Mouse (Mus musculus): ENCODE results near the gene Tmem262. TPM values are rescaled to one million over a fixed set of nuclear protein-coding genes. Genes with fewer than 3 reads are reported as not detected.

The Tmem262 gene
- polyA plus RNA-seq, 1 experiment from 2014 or later = not detected

- WGBS (ENCODE audit: missing documents) = 81% methylated on average over 6 of the region's 6 CpGs
- no peak overlapping the region for H3K4me3 ChIP-seq (ENCODE audit: inconsistent target)
- H3K27ac ChIP-seq = no peak overlapping the region
- H3K79me2 ChIP-seq (ENCODE audit: inconsistent target) = no peaks in the 10 kb centered on the region
- no peaks in the 10 kb centered on the region for H3K36me3 ChIP-seq (ENCODE audit: inconsistent target)
Measured at GRCm38 (mm10) chr19:6102169-6102853, 22.5 kb downstream of the Tmem262 start.

- Histone ChIP-seq H3K36me3 (ENCODE audit: inconsistent target) (no peaks in the 10 kb centered on the region), H3K4me3 (ENCODE audit: inconsistent target) (no peak overlapping the region), H3K27ac (no peak overlapping the region), H3K79me2 (ENCODE audit: inconsistent target) (no peaks in the 10 kb centered on the region)
- 94% methylated on average over 4 of the region's 4 CpGs for WGBS (ENCODE audit: missing documents)
Measured at GRCm38 (mm10) chr19:6104476-6104875, 24.6 kb downstream of the Tmem262 start.

GRCm38 (mm10) chr19:6105586-6105985 is 25.8 kb downstream of the Tmem262 start, which contains the start of gene Naaladl1:
TSS of gene Naaladl1 (plus strand) at chr19:6105782.
- WGBS (ENCODE audit: missing documents) = 95% methylated on average over 7 of the region's 7 CpGs
- no peaks in the 10 kb centered on the region for H3K79me2 ChIP-seq (ENCODE audit: inconsistent target)
- H3K36me3 ChIP-seq (ENCODE audit: inconsistent target) = no peaks in the 10 kb centered on the region
- no peak within 1 kb of the TSS for H3K4me3 ChIP-seq (ENCODE audit: inconsistent target)
- H3K27ac ChIP-seq = no peak within 1 kb of the TSS

- Histone ChIP-seq H3K79me2 (ENCODE audit: inconsistent target) (peaks cover 12% of the 10 kb centered on the region; the same call in 1 of the 2 replicates), H3K36me3 (ENCODE audit: inconsistent target) (peaks cover 7% of the 10 kb centered on the region; the same call in 1 of the 2 replicates), H3K4me3 (ENCODE audit: inconsistent target) (no peak overlapping the region), H3K27ac (no peak overlapping the region)
- 89% methylated on average over 6 of the region's 6 CpGs for WGBS (ENCODE audit: missing documents)
Measured at GRCm38 (mm10) chr19:6113116-6113515, 33.3 kb downstream of the Tmem262 start.

GRCm38 (mm10) chr19:6116113-6116850 is 36.4 kb downstream of the Tmem262 start:
- WGBS (ENCODE audit: missing documents) = 88% methylated on average over 15 of the region's 15 CpGs
- Histone ChIP-seq H3K79me2 (ENCODE audit: inconsistent target) (peaks cover 12% of the 10 kb centered on the region; the same call in 1 of the 2 replicates), H3K4me3 (ENCODE audit: inconsistent target) (no peak overlapping the region), H3K36me3 (ENCODE audit: inconsistent target) (peaks cover 7% of the 10 kb centered on the region; the same call in 1 of the 2 replicates), H3K27ac (no peak overlapping the region)

- Histone ChIP-seq H3K4me3 (ENCODE audit: inconsistent target) (peak overlapping the region; percentile 72), H3K27ac (peak overlapping the region; percentile 33), H3K36me3 (ENCODE audit: inconsistent target) (peaks cover 10% of the 10 kb centered on the region; the same call in 1 of the 2 replicates), H3K79me2 (ENCODE audit: inconsistent target) (peaks cover 12% of the 10 kb centered on the region; the same call in 1 of the 2 replicates)
- WGBS (ENCODE audit: missing documents) = 3% methylated on average over 32 of the region's 32 CpGs
Measured at GRCm38 (mm10) chr19:6117346-6117985, 37.6 kb downstream of the Tmem262 start.

- H3K79me2 ChIP-seq (ENCODE audit: inconsistent target) = peaks cover 12% of the 10 kb centered on the region; the same call in 1 of the 2 replicates
- H3K4me3 ChIP-seq (ENCODE audit: inconsistent target) = peak within 1 kb of the TSS; percentile 72
- H3K36me3 ChIP-seq (ENCODE audit: inconsistent target) = peaks cover 10% of the 10 kb centered on the region; the same call in 1 of the 2 replicates
- under 1% methylated on average over 77 of the region's 77 CpGs for WGBS (ENCODE audit: missing documents)
- peak within 1 kb of the TSS; percentile 44 for H3K27ac ChIP-seq
Measured at GRCm38 (mm10) chr19:6117986-6118676, 38.3 kb downstream of the Tmem262 start, which contains the start of gene Sac3d1. TSS of gene Sac3d1 (minus strand) at chr19:6118650.

GRCm38 (mm10) chr19:6118677-6119185 is 38.9 kb downstream of the Tmem262 start:
- 1% methylated on average over 8 of the region's 8 CpGs for WGBS (ENCODE audit: missing documents)
- peak overlapping the region; percentile 45 for H3K4me3 ChIP-seq (ENCODE audit: inconsistent target)
- peaks cover 15% of the 10 kb centered on the region; the same call in 1 of the 2 replicates for H3K36me3 ChIP-seq (ENCODE audit: inconsistent target)
- peaks cover 12% of the 10 kb centered on the region; the same call in 1 of the 2 replicates for H3K79me2 ChIP-seq (ENCODE audit: inconsistent target)
- H3K27ac ChIP-seq = peak overlapping the region; percentile 44

- Histone ChIP-seq H3K27ac (no peak overlapping the region), H3K79me2 (ENCODE audit: inconsistent target) (peaks cover 10% of the 10 kb centered on the region; the same call in 1 of the 2 replicates), H3K4me3 (ENCODE audit: inconsistent target) (no peak overlapping the region), H3K36me3 (ENCODE audit: inconsistent target) (peaks cover 10% of the 10 kb centered on the region; the same call in 1 of the 2 replicates)
- 93% methylated on average over 15 of the region's 19 CpGs for WGBS (ENCODE audit: missing documents)
Measured at GRCm38 (mm10) chr19:6121761-6122160, 41.9 kb downstream of the Tmem262 start.

GRCm38 (mm10) chr19:6123330-6123729 is 43.5 kb downstream of the Tmem262 start:
- Histone ChIP-seq H3K79me2 (ENCODE audit: inconsistent target) (peaks cover 6% of the 10 kb centered on the region; the same call in 1 of the 2 replicates), H3K27ac (no peak overlapping the region), H3K36me3 (ENCODE audit: inconsistent target) (peaks cover 10% of the 10 kb centered on the region; the same call in 1 of the 2 replicates), H3K4me3 (ENCODE audit: inconsistent target) (no peak overlapping the region)
- WGBS (ENCODE audit: missing documents) = 95% methylated on average over 8 of the region's 8 CpGs

- peaks cover 6% of the 10 kb centered on the region; the same call in 1 of the 2 replicates for H3K79me2 ChIP-seq (ENCODE audit: inconsistent target)
- H3K36me3 ChIP-seq (ENCODE audit: inconsistent target) = peaks cover 10% of the 10 kb centered on the region; the same call in 1 of the 2 replicates
- H3K4me3 ChIP-seq (ENCODE audit: inconsistent target) = no peak overlapping the region
- H3K27ac ChIP-seq = no peak overlapping the region
- 88% methylated on average over 2 of the region's 2 CpGs for WGBS (ENCODE audit: missing documents)
Measured at GRCm38 (mm10) chr19:6124898-6125297, 45.1 kb downstream of the Tmem262 start.

GRCm38 (mm10) chr19:6126289-6126688 is 46.5 kb downstream of the Tmem262 start:
- no peak overlapping the region; the same call in 1 of the 2 replicates for H3K4me3 ChIP-seq (ENCODE audit: inconsistent target)
- 28% methylated on average over 4 of the region's 4 CpGs for WGBS (ENCODE audit: missing documents)
- peaks cover 10% of the 10 kb centered on the region; the same call in 1 of the 2 replicates for H3K36me3 ChIP-seq (ENCODE audit: inconsistent target)
- H3K79me2 ChIP-seq (ENCODE audit: inconsistent target) = peaks cover 6% of the 10 kb centered on the region; the same call in 1 of the 2 replicates
- peak overlapping the region; percentile 81 for H3K27ac ChIP-seq

- WGBS (ENCODE audit: missing documents) = 63% methylated on average over 9 of the region's 10 CpGs
- Histone ChIP-seq H3K36me3 (ENCODE audit: inconsistent target) (peaks cover 8% of the 10 kb centered on the region; the same call in 1 of the 2 replicates), H3K27ac (peak overlapping the region; percentile 81), H3K4me3 (ENCODE audit: inconsistent target) (peak overlapping the region; percentile 67), H3K79me2 (ENCODE audit: inconsistent target) (peaks cover 6% of the 10 kb centered on the region; the same call in 1 of the 2 replicates)
Measured at GRCm38 (mm10) chr19:6126789-6127580, 47.2 kb downstream of the Tmem262 start.
